Mouse (Mus musculus) gastrocnemius, postnatal 36 days (tissue): ENCODE measurements around the gene U2af1. TPM values are rescaled to one million over a fixed set of nuclear protein-coding genes. Genes with fewer than 3 reads are reported as not detected.
"Not testable (repeated sequence)": the region's sequence is repeated elsewhere in the genome, so short reads cannot be mapped to it uniquely, and the experiment has no call there.

Experiments used
- DNase-seq, 2 experiments: peaks; one replicate each; pipeline ENCODE4 v3.0.0; 2022
- intact Hi-C: fragments of 180-260 bp; cut with DNase I; formaldehyde crosslinking; loops from one replicate; pipeline ENCODE4 v1.15.1; 2025
- long read RNA-seq, 2 experiments: library from polyadenylated mRNA; stranded (forward); transcript quantifications; one replicate each; pipeline ENCODE4 v2.0.0; 2021
- total RNA-seq, 2 experiments: library from RNA; stranded (reverse); gene quantifications; 2 replicates each; pipeline ENCODE4 v1.2.3; 2021

The U2af1 gene
- 10 to 100 TPM; 56.8 to 65.7 TPM for total RNA-seq
- long read RNA-seq, experiment 1, transcript U2af1-204 (2 exons, 703 nt), result minor isoform, 7 of 41 reads
- long read RNA-seq, experiment 1, transcript U2af1-201 (8 exons, 1,046 nt), result major isoform, 22 of 41 reads
- long read RNA-seq, experiment 1, partial matches to known transcripts, result 2 of 41 reads
- long read RNA-seq, experiment 1, other reads (novel, unspliced or antisense), result 8 of 41 reads
- long read RNA-seq, experiment 2, transcript U2af1-201 (8 exons, 1,046 nt), result major isoform, 24 of 44 reads
- long read RNA-seq, experiment 2, transcript U2af1-204 (2 exons, 703 nt), result minor isoform, 14 of 44 reads
- long read RNA-seq, experiment 2, partial matches to known transcripts, result 1 of 44 reads
- long read RNA-seq, experiment 2, other reads (novel, unspliced or antisense), result 5 of 44 reads

- intact Hi-C loops, result no loop called here
- peak; percentile 99 for DNase-seq
Measured at GRCm38 (mm10) chr17:31658468-31659185, at the start of gene U2af1. U2af1 (minus strand) TSS chr17:31658892.

- DNase-seq, result peak; percentile 51 to 69
- intact Hi-C loops, result loop anchor here (5.0 kb wide), 1 partner anchor 82 kb away; no protein-coding TSS in a partner anchor
Measured at GRCm38 (mm10) chr17:31705271-31706020, 46.8 kb upstream of the U2af1 start.

- peak; percentile 56 to 69 for DNase-seq
- intact Hi-C loops, result no loop called here
Measured at GRCm38 (mm10) chr17:31703276-31703980, 44.7 kb upstream of the U2af1 start.

GRCm38 (mm10) chr17:31698347-31698746, 39.7 kb upstream of the U2af1 start:
- no peak for DNase-seq

GRCm38 (mm10) chr17:31695356-31695755, 36.7 kb upstream of the U2af1 start:
- intact Hi-C loops, DNase-seq: not testable (repeated sequence)

More at GRCm38 (mm10) chr17:31698347-31698746, 39.7 kb upstream of the U2af1 start:
- intact Hi-C loops, result no loop called here

GRCm38 (mm10) chr17:31694949-31695348, 36.3 kb upstream of the U2af1 start:
- no peak for DNase-seq
- intact Hi-C loops, result loop anchor here (5.0 kb wide), 2 partner anchors 162 to 242 kb away; partner anchors contain the start of gene Sik1

- intact Hi-C loops, result loop anchor here (5.0 kb wide), 2 partner anchors 163 to 243 kb away; partner anchors contain the start of gene Sik1
- no peak for DNase-seq
Measured at GRCm38 (mm10) chr17:31694023-31694376, 35.3 kb upstream of the U2af1 start.

DNA sequence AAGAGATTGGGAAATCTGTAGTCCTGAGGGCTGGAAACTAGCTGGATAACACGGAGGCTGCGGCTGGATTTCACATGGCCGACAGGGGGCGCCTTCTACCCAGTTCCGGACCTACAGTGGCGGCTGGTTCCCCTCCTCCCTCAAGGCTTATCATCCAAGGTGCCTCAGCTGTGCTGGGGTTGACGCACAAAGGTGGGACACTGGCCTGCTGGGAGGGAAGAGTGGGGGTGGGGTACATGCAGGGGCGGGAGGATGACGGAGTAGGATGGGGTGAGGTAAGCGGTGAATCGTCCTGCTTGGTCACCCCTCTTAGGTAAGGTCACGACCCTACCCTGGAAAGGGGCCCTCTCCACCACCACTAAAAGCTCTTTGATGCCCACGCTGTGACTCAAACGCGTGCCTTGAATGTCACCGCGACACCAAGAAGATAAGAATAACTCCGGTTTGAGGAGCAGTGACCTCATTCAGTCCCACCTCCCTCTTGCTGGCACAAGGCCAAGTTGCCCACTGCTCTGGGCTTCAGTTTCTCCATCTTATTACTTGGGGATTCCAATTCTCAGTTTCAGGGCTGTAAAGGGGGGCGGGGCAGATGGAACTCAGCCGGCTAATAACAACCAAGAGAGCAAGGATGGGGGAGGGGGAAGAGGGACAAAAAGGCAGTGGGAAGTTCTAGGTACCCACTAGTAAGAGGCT, 34.8 kb upstream of the U2af1 start:
- DNase-seq, result peak; percentile 74 to 81
- intact Hi-C loops, result loop anchor here (2.0 to 5.0 kb wide), 4 partner anchors 57 to 331 kb away; partner anchors contain the start of gene Sik1

GRCm38 (mm10) chr17:31692918-31693317, 34.2 kb upstream of the U2af1 start:
- intact Hi-C loops, result loop anchor here (2.0 to 5.0 kb wide), 4 partner anchors 58 to 332 kb away; partner anchors contain the start of gene Sik1
- no peak for DNase-seq

DNA sequence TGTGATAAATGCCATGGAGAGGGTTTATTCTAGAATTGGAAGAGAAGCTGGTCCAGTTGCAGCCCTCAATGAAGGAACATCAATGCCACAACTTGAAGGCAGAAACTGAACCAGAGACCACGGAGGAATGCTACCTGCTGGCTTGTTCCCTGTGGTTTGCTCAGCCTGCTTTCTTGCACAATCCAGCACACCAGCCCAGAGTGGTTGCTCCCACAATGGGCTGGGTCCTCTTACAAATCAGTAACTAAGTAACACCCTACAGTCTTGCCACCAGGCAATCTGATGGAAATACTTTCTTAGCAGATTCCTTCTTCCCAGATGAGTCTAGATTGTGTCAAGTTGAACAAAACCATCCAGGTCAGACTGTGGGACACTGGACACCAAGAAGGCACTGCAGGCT, 30.9 kb upstream of the U2af1 start:
- intact Hi-C loops, result loop anchor here (5.0 kb wide), 2 partner anchors 168 to 248 kb away; partner anchors contain the start of gene Sik1
- DNase-seq, result no peak

DNA sequence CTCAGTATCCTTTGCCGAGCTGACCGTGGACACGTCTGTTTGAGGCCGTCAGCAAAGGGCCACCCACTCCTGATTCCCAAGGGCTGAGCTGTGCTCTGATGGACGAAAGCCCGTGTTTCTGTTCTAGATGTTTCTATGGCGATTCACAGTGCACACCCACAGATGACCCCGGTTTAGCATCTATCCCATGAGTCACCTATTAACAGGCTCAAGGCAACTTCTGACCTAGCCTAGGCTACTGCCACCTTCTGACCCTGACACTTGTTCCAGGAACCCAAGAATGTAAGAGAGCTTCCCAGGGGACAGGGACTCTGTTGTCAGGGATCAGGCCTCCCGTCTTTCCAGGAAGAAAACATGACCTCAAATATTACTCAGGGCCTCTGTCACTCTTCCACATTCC, 29.4 kb upstream of the U2af1 start:
- intact Hi-C loops, result no loop called here
- DNase-seq, result no peak

GRCm38 (mm10) chr17:31686225-31686564, 27.5 kb upstream of the U2af1 start:
- intact Hi-C loops, result no loop called here

DNA sequence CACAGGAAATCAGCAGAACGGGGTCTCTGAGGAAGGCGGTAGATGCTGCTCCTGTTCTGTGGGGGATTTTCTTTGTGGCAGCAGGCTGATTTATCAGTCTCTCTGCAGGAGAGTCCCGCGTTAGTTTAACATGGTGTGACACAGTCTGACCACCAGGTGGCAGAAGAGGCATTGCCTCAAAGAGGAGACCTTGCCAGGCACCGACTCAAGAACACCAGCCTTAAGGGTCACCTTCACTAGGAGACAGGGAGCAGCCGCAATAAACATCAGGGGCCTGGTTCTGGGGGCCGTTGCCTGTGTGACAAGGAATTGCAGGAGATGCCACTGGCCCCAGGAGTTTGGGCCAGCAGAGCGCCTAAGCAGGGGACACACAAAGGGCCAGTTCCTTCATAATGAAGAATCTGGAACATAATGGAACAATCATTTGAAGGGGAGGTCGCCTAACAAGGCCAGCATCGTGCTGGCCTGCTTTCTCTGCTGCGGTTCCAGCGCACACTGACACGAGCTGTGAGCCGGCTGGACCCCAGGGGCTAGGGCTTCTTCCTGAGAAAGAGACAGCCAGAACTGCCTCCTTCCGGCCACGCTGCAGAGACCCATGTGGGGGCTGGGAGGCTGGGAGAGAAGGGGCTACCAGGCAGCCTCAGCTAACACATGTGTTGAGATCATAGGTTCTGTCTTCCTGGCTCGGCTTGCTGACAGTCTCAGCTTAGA, 27.0 kb upstream of the U2af1 start:
- intact Hi-C loops, result loop anchor here (1.0 to 2.0 kb wide), 2 partner anchors 340 to 387 kb away; no protein-coding TSS in a partner anchor
- DNase-seq, result peak; percentile 72 to 82

More at GRCm38 (mm10) chr17:31686225-31686564, 27.5 kb upstream of the U2af1 start:
- DNase-seq, result no peak

GRCm38 (mm10) chr17:31680450-31680849, 21.8 kb upstream of the U2af1 start:
- no peak for DNase-seq
- intact Hi-C loops, result no loop called here

DNA sequence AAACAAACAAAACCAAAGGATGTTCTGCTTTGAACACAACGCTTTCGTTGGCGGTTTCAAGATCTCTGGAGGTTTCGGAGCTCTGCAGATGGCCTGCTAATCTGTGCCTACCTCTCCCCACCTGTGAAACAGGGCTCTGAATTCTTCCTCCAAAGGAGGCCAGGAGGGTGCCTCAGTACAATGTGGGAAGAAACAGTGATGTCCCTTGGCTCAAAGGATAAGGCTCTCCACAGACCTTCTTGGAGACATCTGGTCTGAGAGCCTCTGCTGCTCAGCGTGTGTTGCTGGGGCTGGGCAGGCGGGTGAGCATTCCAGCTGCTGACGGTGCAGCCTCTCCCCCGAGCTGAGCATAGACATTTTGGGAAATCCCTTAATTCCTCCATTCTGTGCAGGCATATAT, 18.8 kb upstream of the U2af1 start, which contains the start of gene Cryaa:
Cryaa (plus strand) TSS at position 301 of the 400 bp plus-strand sequence.
- intact Hi-C loops, result no loop called here
- DNase-seq, result no peak

- intact Hi-C loops, result no loop called here
- DNase-seq, result no peak
Measured at GRCm38 (mm10) chr17:31674426-31674825, 15.7 kb upstream of the U2af1 start.

DNA sequence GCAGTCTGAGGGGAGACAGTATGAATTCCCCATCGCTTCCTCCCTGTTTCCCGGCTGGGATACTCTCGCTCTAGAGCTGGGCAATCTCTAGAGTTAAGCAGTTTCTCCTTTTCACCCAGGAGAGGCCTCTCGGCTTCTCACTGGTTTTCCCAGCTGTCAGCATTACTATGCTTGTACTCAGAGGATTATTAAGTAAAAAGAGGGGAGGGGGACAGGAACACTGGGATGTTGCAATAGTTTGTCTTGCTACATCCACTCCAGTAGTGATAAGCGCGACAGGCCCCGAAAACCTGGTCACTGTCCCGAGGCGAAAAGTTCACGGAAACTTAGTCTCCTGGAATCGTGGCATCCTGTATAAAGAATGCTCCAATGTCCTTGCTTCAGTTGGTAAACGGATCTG, 13.6 kb upstream of the U2af1 start:
- intact Hi-C loops, result no loop called here
- no peak for DNase-seq

DNA sequence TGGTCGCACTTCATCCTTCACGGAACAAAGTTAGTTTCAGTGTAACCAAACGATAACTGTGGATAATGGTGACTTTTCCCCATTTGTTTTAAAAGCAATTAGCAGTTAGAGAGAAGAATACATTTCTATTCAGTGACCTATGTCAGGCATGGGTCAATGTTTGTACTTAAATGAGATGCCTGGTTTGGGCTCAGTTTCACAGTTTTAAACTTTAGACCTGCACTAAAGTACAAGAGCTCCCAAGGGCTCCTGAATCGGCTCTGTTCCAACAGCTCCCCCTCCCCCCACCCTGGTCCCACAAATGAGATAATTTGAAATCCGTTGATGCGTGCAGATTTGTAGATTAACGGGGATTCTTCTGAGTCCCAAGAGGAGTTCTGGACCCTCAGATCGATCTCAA, 13.0 kb upstream of the U2af1 start:
- intact Hi-C loops, result no loop called here
- no peak for DNase-seq

GRCm38 (mm10) chr17:31670163-31670562, 11.5 kb upstream of the U2af1 start:
- intact Hi-C loops, result no loop called here
- no peak for DNase-seq
